In genomic region chr3:55008965-55009741, GRCm38 (mm10) we compare ENCODE assay signal across 28 mouse cellular contexts. TPM values are rescaled to one million over a fixed set of nuclear protein-coding genes. Genes with fewer than 3 reads are reported as not detected.
DNase-seq lines count a peak whose midpoint lies in the region; ATAC-seq and TF ChIP-seq lines count a peak whose summit lies in the region.
"Had no signal": no experiment of that assay in that cellular context is flagged by ENCODE, and none has a peak within 500 bp of the region (broad histone marks: within the 10 kb centered on the region; RNA-seq: fewer than 3 reads in every experiment).

No protein-coding gene starts in this region.

- TF ChIP-seq CTCF in midbrain, postnatal 0 days (IDR thresholded peaks at IDR 0.05): no peak
- no peak for TF ChIP-seq CTCF in brain, embryonic 14.5 days (IDR thresholded peaks at IDR 0.05; ENCODE audit: borderline replicate concordance, extremely low read depth, insufficient read depth, insufficient read length)

- ATAC-seq in forebrain, embryonic 11.5 days (replicated peaks; ENCODE audit: low FRiP score): 0 out of 2 replicates have a peak, but pooled peaks have one; percentile 51
- ATAC-seq in forebrain, embryonic 16.5 days: no peak
- peak; percentile 65 for ATAC-seq in hindbrain, embryonic 11.5 days (ENCODE audit: low FRiP score)
- no peak for ATAC-seq in hindbrain, embryonic 16.5 days
- ATAC-seq in midbrain, embryonic 14.5 days (ENCODE audit: low FRiP score, low TSS enrichment): no peak; the same call in 1 of the 2 replicates
- ATAC-seq in midbrain, postnatal 0 days (ENCODE audit: low FRiP score): no peak
- ATAC-seq: activated CD4-positive, CD25-positive, alpha-beta regulatory T cell, adult 4 months; CD4-positive, CD25-positive, alpha-beta regulatory T cell, adult 4 months; forebrain, embryonic 15.5 days; Patski had no signal

- no peak for DNase-seq in forebrain, embryonic 11.5 days (ENCODE audit: low spot score)
- no peak for DNase-seq in hindbrain, embryonic 11.5 days (ENCODE audit: low spot score)
- peak; percentile 48 for DNase-seq in midbrain, embryonic 14.5 days
- no peak for DNase-seq in midbrain, postnatal 0 days (ENCODE audit: low spot score)
- DNase-seq in brain, embryonic 14.5 days (ENCODE audit: low read depth): peak; percentile 51
- no peak for DNase-seq in embryo, embryonic 10 days (ENCODE audit: low spot score)
- DNase-seq: adrenal gland, adult 2 months; adrenal gland, postnatal 10 days; adrenal gland, postnatal 25 days; B cell, adult 2 months; cerebellum, adult 11-12 months; cerebellum, adult 2 months; cerebellum, adult 9-10 months; cerebellum, postnatal 10 days; cerebellum, postnatal 25 days; embryo, embryonic 11 days had no signal

- no peak overlapping the region for H3K27ac ChIP-seq in forebrain, embryonic 11.5 days (ENCODE audit: low read depth, low read length)
- no peak overlapping the region for H3K27ac ChIP-seq in forebrain, embryonic 16.5 days (ENCODE audit: low read length)
- no peak overlapping the region for H3K27ac ChIP-seq in hindbrain, embryonic 11.5 days (ENCODE audit: low read depth, low read length)
- no peak overlapping the region for H3K27ac ChIP-seq in hindbrain, embryonic 16.5 days (ENCODE audit: low read depth, low read length)
- H3K27ac ChIP-seq in midbrain, embryonic 14.5 days (replicated peaks; ENCODE audit: low read depth, low read length): no peak overlapping the region
- H3K27ac ChIP-seq in midbrain, postnatal 0 days (ENCODE audit: low read depth, low read length): no peak overlapping the region
- H3K27ac ChIP-seq: embryonic facial prominence, embryonic 13.5 days; embryonic facial prominence, embryonic 15.5 days; forebrain, embryonic 10.5 days; forebrain, embryonic 15.5 days had no signal

- no peaks in the 10 kb centered on the region for H3K4me1 ChIP-seq in forebrain, embryonic 11.5 days (replicated peaks; ENCODE audit: control insufficient read depth, insufficient read depth, low read length)
- H3K4me1 ChIP-seq in forebrain, embryonic 16.5 days (replicated peaks; ENCODE audit: control insufficient read depth, insufficient read depth, low read length): no peaks in the 10 kb centered on the region; the same call in 1 of the 2 replicates
- no peaks in the 10 kb centered on the region for H3K4me1 ChIP-seq in hindbrain, embryonic 11.5 days (replicated peaks; ENCODE audit: control insufficient read depth, insufficient read depth, low read length)
- no peaks in the 10 kb centered on the region for H3K4me1 ChIP-seq in hindbrain, embryonic 16.5 days (ENCODE audit: control insufficient read depth, insufficient read depth, low read depth, low read length)
- 0 out of 2 replicates have a peak, but pooled peaks cover 3% of the 10 kb centered on the region for H3K4me1 ChIP-seq in midbrain, embryonic 14.5 days (ENCODE audit: control insufficient read depth, insufficient read depth, low read length)
- no peaks in the 10 kb centered on the region for H3K4me1 ChIP-seq in midbrain, postnatal 0 days (ENCODE audit: insufficient read depth, low read length)
- H3K4me1 ChIP-seq: embryonic facial prominence, embryonic 13.5 days; embryonic facial prominence, embryonic 15.5 days; forebrain, embryonic 15.5 days had no signal

- peaks cover 2% of the 10 kb centered on the region; the same call in 1 of the 2 replicates for H3K27me3 ChIP-seq in forebrain, embryonic 11.5 days (ENCODE audit: control insufficient read depth, insufficient read depth, low read length)
- H3K27me3 ChIP-seq in forebrain, embryonic 16.5 days (replicated peaks; ENCODE audit: control insufficient read depth, insufficient read depth, low read length): 0 out of 2 replicates have a peak, but pooled peaks cover 2% of the 10 kb centered on the region
- no peaks in the 10 kb centered on the region for H3K27me3 ChIP-seq in hindbrain, embryonic 11.5 days (ENCODE audit: control insufficient read depth, insufficient read depth, low read length)
- H3K27me3 ChIP-seq in hindbrain, embryonic 16.5 days (replicated peaks; ENCODE audit: control insufficient read depth, insufficient read depth, low read length): no peaks in the 10 kb centered on the region
- no peaks in the 10 kb centered on the region for H3K27me3 ChIP-seq in midbrain, embryonic 14.5 days (ENCODE audit: control insufficient read depth, insufficient read depth, low read length)
- no peaks in the 10 kb centered on the region for H3K27me3 ChIP-seq in midbrain, postnatal 0 days (ENCODE audit: insufficient read depth, low read length)
- H3K27me3 ChIP-seq: embryonic facial prominence, embryonic 13.5 days; embryonic facial prominence, embryonic 15.5 days; forebrain, embryonic 15.5 days; Patski had no signal

- H3K4me3 ChIP-seq in forebrain, embryonic 11.5 days (ENCODE audit: low read depth, low read length): no peak overlapping the region
- no peak overlapping the region for H3K4me3 ChIP-seq in forebrain, embryonic 16.5 days (replicated peaks; ENCODE audit: low read length)
- no peak overlapping the region for H3K4me3 ChIP-seq in hindbrain, embryonic 11.5 days (ENCODE audit: low read depth, low read length)
- no peak overlapping the region for H3K4me3 ChIP-seq in hindbrain, embryonic 16.5 days (ENCODE audit: low read length)
- H3K4me3 ChIP-seq in midbrain, embryonic 14.5 days (replicated peaks; ENCODE audit: low read depth, low read length): no peak overlapping the region
- H3K4me3 ChIP-seq in midbrain, postnatal 0 days (ENCODE audit: low read depth, low read length): no peak overlapping the region
- H3K4me3 ChIP-seq: embryonic facial prominence, embryonic 13.5 days; embryonic facial prominence, embryonic 15.5 days; erythroblast, embryonic 14.5 days; forebrain, embryonic 10.5 days; forebrain, embryonic 15.5 days had no signal

- TF ChIP-seq POLR2A in brain, embryonic 14.5 days (IDR thresholded peaks at IDR 0.05; ENCODE audit: borderline replicate concordance, extremely low read depth, insufficient read depth, insufficient read length, poor library complexity, severe bottlenecking): no peak

- no peak overlapping the region for H3K4me2 ChIP-seq in forebrain, embryonic 11.5 days (ENCODE audit: low read depth, low read length, severe bottlenecking)
- H3K4me2 ChIP-seq in forebrain, embryonic 16.5 days (ENCODE audit: low read length): no peak overlapping the region
- no peak overlapping the region for H3K4me2 ChIP-seq in hindbrain, embryonic 11.5 days (replicated peaks; ENCODE audit: low read depth, low read length)
- H3K4me2 ChIP-seq in hindbrain, embryonic 16.5 days (ENCODE audit: low read length): no peak overlapping the region
- H3K4me2 ChIP-seq in midbrain, embryonic 14.5 days (ENCODE audit: low read length): no peak overlapping the region
- no peak overlapping the region for H3K4me2 ChIP-seq in midbrain, postnatal 0 days (ENCODE audit: low read depth, low read length, poor library complexity, severe bottlenecking)
- H3K4me2 ChIP-seq: embryonic facial prominence, embryonic 13.5 days; embryonic facial prominence, embryonic 15.5 days; forebrain, embryonic 15.5 days had no signal

- 42% methylated on average over 6 of the region's 6 CpGs for WGBS in forebrain, embryonic 11.5 days
- 25% methylated on average over 6 of the region's 6 CpGs for WGBS in forebrain, embryonic 16.5 days
- WGBS in hindbrain, embryonic 11.5 days: 70% methylated on average over 6 of the region's 6 CpGs
- WGBS in hindbrain, embryonic 16.5 days: 42% methylated on average over 6 of the region's 6 CpGs
- 43% methylated on average over 6 of the region's 6 CpGs for WGBS in midbrain, embryonic 14.5 days
- WGBS in midbrain, postnatal 0 days: 47% methylated on average over 6 of the region's 6 CpGs

- H3K9ac ChIP-seq in forebrain, embryonic 11.5 days (ENCODE audit: low read length): no peak overlapping the region
- no peak overlapping the region for H3K9ac ChIP-seq in forebrain, embryonic 16.5 days (replicated peaks; ENCODE audit: low read depth, low read length)
- no peak overlapping the region for H3K9ac ChIP-seq in hindbrain, embryonic 11.5 days (ENCODE audit: low read depth, low read length)
- H3K9ac ChIP-seq in hindbrain, embryonic 16.5 days (ENCODE audit: low read depth, low read length): no peak overlapping the region
- H3K9ac ChIP-seq in midbrain, embryonic 14.5 days (replicated peaks; ENCODE audit: low read length): no peak overlapping the region
- no peak overlapping the region for H3K9ac ChIP-seq in midbrain, postnatal 0 days (replicated peaks; ENCODE audit: low read length, poor library complexity, severe bottlenecking)
- H3K9ac ChIP-seq: embryonic facial prominence, embryonic 13.5 days; embryonic facial prominence, embryonic 15.5 days; forebrain, embryonic 15.5 days had no signal

- H3K36me3 ChIP-seq in forebrain, embryonic 11.5 days (ENCODE audit: control insufficient read depth, insufficient read depth, low read length): no peaks in the 10 kb centered on the region
- H3K36me3 ChIP-seq in forebrain, embryonic 16.5 days (ENCODE audit: control insufficient read depth, insufficient read depth): no peaks in the 10 kb centered on the region
- no peaks in the 10 kb centered on the region for H3K36me3 ChIP-seq in hindbrain, embryonic 11.5 days (ENCODE audit: control insufficient read depth, insufficient read depth, low read length)
- H3K36me3 ChIP-seq in hindbrain, embryonic 16.5 days (ENCODE audit: control insufficient read depth, insufficient read depth, low read length): no peaks in the 10 kb centered on the region
- no peaks in the 10 kb centered on the region for H3K36me3 ChIP-seq in midbrain, embryonic 14.5 days (ENCODE audit: control insufficient read depth, insufficient read depth, low read length)
- H3K36me3 ChIP-seq in midbrain, postnatal 0 days (ENCODE audit: insufficient read depth, low read length): no peaks in the 10 kb centered on the region
- H3K36me3 ChIP-seq: embryonic facial prominence, embryonic 13.5 days; embryonic facial prominence, embryonic 15.5 days; forebrain, embryonic 10.5 days; forebrain, embryonic 15.5 days; G1E had no signal

- H3K9me3 ChIP-seq in forebrain, embryonic 11.5 days (ENCODE audit: control insufficient read depth, low read length): no peaks in the 10 kb centered on the region
- no peaks in the 10 kb centered on the region for H3K9me3 ChIP-seq in forebrain, embryonic 16.5 days (ENCODE audit: control insufficient read depth, low read length)
- H3K9me3 ChIP-seq in hindbrain, embryonic 11.5 days (ENCODE audit: control insufficient read depth, low read length): no peaks in the 10 kb centered on the region
- H3K9me3 ChIP-seq in hindbrain, embryonic 16.5 days (ENCODE audit: control insufficient read depth, low read length): no peaks in the 10 kb centered on the region
- H3K9me3 ChIP-seq in midbrain, embryonic 14.5 days (ENCODE audit: control insufficient read depth, low read length): no peaks in the 10 kb centered on the region
- H3K9me3 ChIP-seq in midbrain, postnatal 0 days (ENCODE audit: low read length): no peaks in the 10 kb centered on the region
- H3K9me3 ChIP-seq: embryonic facial prominence, embryonic 13.5 days; embryonic facial prominence, embryonic 15.5 days; forebrain, embryonic 10.5 days; forebrain, embryonic 15.5 days had no signal

RNA-seq across cellular contexts. Expression of gene Ccna1, which starts 46.1 kb away (rescaled TPM):
- 3.6 TPM in 2 replicates for polyA plus RNA-seq in forebrain, embryonic 11.5 days (2014; fragmentation: Nextera tagmentation; extraction: Ambion mirVana)
- 2.1 and 2.3 TPM in 2 replicates for polyA plus RNA-seq in forebrain, embryonic 16.5 days (2015; fragmentation: Nextera tagmentation; extraction: Ambion mirVana)
- polyA plus RNA-seq in hindbrain, embryonic 11.5 days (2014; fragmentation: Nextera tagmentation; extraction: Ambion mirVana): 1.6 and 3.7 TPM in 2 replicates
- 1.1 and 1.4 TPM in 2 replicates for polyA plus RNA-seq in hindbrain, embryonic 16.5 days (2015; fragmentation: Nextera tagmentation; extraction: Ambion mirVana)
- 1.1 and 2.2 TPM in 2 replicates for polyA plus RNA-seq in midbrain, embryonic 14.5 days (2014; fragmentation: Nextera tagmentation; extraction: Ambion mirVana)
- total RNA-seq in midbrain, postnatal 0 days (2014; rRNA removed): 1.2 and 3.6 TPM in 2 replicates
- polyA plus RNA-seq in midbrain, postnatal 0 days (2015; fragmentation: Nextera tagmentation; extraction: Ambion mirVana): 2.6 and 2.9 TPM in 2 replicates
- 2.1 and 2.8 TPM in 2 replicates for polyA plus RNA-seq in brain, embryonic 14.5 days (2012; rRNA removed)
- total RNA-seq: adrenal gland, postnatal 25 days; CH12.LX; G1E had no signal
- polyA plus RNA-seq: activated CD4-positive, CD25-positive, alpha-beta regulatory T cell, adult 4 months; adrenal gland, adult 2 months; CD4-positive, CD25-positive, alpha-beta regulatory T cell, adult 4 months; erythroblast, embryonic 14.5 days; G1E had no signal

Comparison
In these comparisons a context has a peak if more than half of its experiments do, and no peak if none do; other contexts are left out.
1. ATAC-seq: peak in forebrain, embryonic 11.5 days (single experiment) and hindbrain, embryonic 11.5 days (single experiment); none in forebrain, embryonic 16.5 days (single experiment), hindbrain, embryonic 16.5 days (single experiment), midbrain, embryonic 14.5 days (single experiment) and midbrain, postnatal 0 days (single experiment).
2. DNase-seq: peak in midbrain, embryonic 14.5 days (single experiment) and brain, embryonic 14.5 days (single experiment); none in forebrain, embryonic 11.5 days (single experiment), hindbrain, embryonic 11.5 days (single experiment), midbrain, postnatal 0 days (single experiment) and embryo, embryonic 10 days (single experiment).